Mouse (Mus musculus) T-helper 1 cell (primary cell): ENCODE results near the gene Polr3a.

Source experiments
- in situ Hi-C: fragments of 300-600 bp; cut with MboI, MseI; formaldehyde crosslinking; loops from one replicate; pipeline ENCODE4 v1.15.1; 2025; ENCODE audit warnings: high pct_unique_total_duplicates

Polr3a gene

GRCm38 (mm10) chr14:24486773-24487227, at the start of gene Polr3a, which contains the start of gene Rps24:
Gene Polr3a (minus strand): TSS chr14:24487058.
Gene Rps24 (plus strand): TSS chr14:24487125.
- in situ Hi-C loops, result loop anchor here (25.0 kb wide), 2 partner anchors 976 to 1151 kb away; partner anchors contain the start of gene Zmiz1

- in situ Hi-C loops, result no loop called here
Observed at GRCm38 (mm10) chr14:24534865-24535545, 48.1 kb upstream of the Polr3a start.

GRCm38 (mm10) chr14:24530228-24530627, 43.4 kb upstream of the Polr3a start:
- in situ Hi-C loops, result no loop called here

GRCm38 (mm10) chr14:24526440-24526839, 39.6 kb upstream of the Polr3a start:
- in situ Hi-C loops, result no loop called here

GRCm38 (mm10) chr14:24525677-24526415, 39.0 kb upstream of the Polr3a start:
- in situ Hi-C loops, result no loop called here

- in situ Hi-C loops, result no loop called here
Observed at GRCm38 (mm10) chr14:24525137-24525536, 38.3 kb upstream of the Polr3a start.

GRCm38 (mm10) chr14:24521597-24521996, 34.7 kb upstream of the Polr3a start:
- in situ Hi-C loops, result no loop called here

- in situ Hi-C loops, result no loop called here
Observed at GRCm38 (mm10) chr14:24512527-24513161, 25.8 kb upstream of the Polr3a start.

GRCm38 (mm10) chr14:24510679-24511078, 23.8 kb upstream of the Polr3a start:
- in situ Hi-C loops, result no loop called here

- in situ Hi-C loops, result no loop called here
Observed at GRCm38 (mm10) chr14:24510218-24510617, 23.4 kb upstream of the Polr3a start.

GRCm38 (mm10) chr14:24509557-24509956, 22.7 kb upstream of the Polr3a start:
- in situ Hi-C loops, result no loop called here

- in situ Hi-C loops, result no loop called here
Observed at GRCm38 (mm10) chr14:24508070-24508773, 21.4 kb upstream of the Polr3a start.

GRCm38 (mm10) chr14:24507452-24508069, 20.7 kb upstream of the Polr3a start:
- in situ Hi-C loops, result no loop called here

- in situ Hi-C loops, result loop anchor here (5.0 kb wide), 1 partner anchor 261 kb away; no protein-coding TSS in a partner anchor
Observed at GRCm38 (mm10) chr14:24501256-24501655, 14.4 kb upstream of the Polr3a start.

GRCm38 (mm10) chr14:24500845-24501186, 14.0 kb upstream of the Polr3a start:
- in situ Hi-C loops, result loop anchor here (5.0 kb wide), 1 partner anchor 261 kb away; no protein-coding TSS in a partner anchor

- in situ Hi-C loops, result loop anchor here (5.0 kb wide), 1 partner anchor 262 kb away; no protein-coding TSS in a partner anchor
Observed at GRCm38 (mm10) chr14:24500091-24500844, 13.4 kb upstream of the Polr3a start.

GRCm38 (mm10) chr14:24499478-24499877, 12.6 kb upstream of the Polr3a start:
- in situ Hi-C loops, result loop anchor here (25.0 kb wide), 2 partner anchors 963 to 1138 kb away; partner anchors contain the start of gene Zmiz1

- in situ Hi-C loops, result loop anchor here (25.0 kb wide), 2 partner anchors 964 to 1139 kb away; partner anchors contain the start of gene Zmiz1
Observed at GRCm38 (mm10) chr14:24498561-24499255, 11.8 kb upstream of the Polr3a start.

GRCm38 (mm10) chr14:24497443-24497842, 10.6 kb upstream of the Polr3a start:
- in situ Hi-C loops, result loop anchor here (25.0 kb wide), 2 partner anchors 965 to 1140 kb away; partner anchors contain the start of gene Zmiz1
